Mouse (Mus musculus): ENCODE measurements at regions not wholly inside any gene's neighbourhood (a gene's known extent, or its start where the extent isn't known, plus 50 kb on each side); places are given as distances from the start of the nearest gene placed in this dataset.

- WGBS, result 88% methylated on average over 2 of the region's 2 CpGs
- no peak overlapping the region for H3K4me2 ChIP-seq (replicated peaks)
- H3K36me3 ChIP-seq, result no peaks in the 10 kb centered on the region
- peaks cover 6% of the 10 kb centered on the region; the same call in 1 of the 2 replicates for H3K4me1 ChIP-seq
- H3K27me3 ChIP-seq, result no peaks in the 10 kb centered on the region
- H3K4me3 ChIP-seq (replicated peaks), result no peak overlapping the region
- no peak overlapping the region for H3K9ac ChIP-seq
- H3K27ac ChIP-seq (replicated peaks), result no peak overlapping the region
- ATAC-seq (ENCODE audit: insufficient number of reproducible peaks, low FRiP score, low TSS enrichment, low read depth), result no peak
- no peaks in the 10 kb centered on the region for H3K9me3 ChIP-seq (replicated peaks)
Observed at GRCm38 (mm10) chr13:44411781-44412496, 317.3 kb upstream of the Jarid2 start.

- H3K9ac ChIP-seq, result no peak overlapping the region
- H3K36me3 ChIP-seq, result no peaks in the 10 kb centered on the region
- peaks cover 10% of the 10 kb centered on the region; the same call in 1 of the 2 replicates for H3K4me1 ChIP-seq
- no peaks in the 10 kb centered on the region for H3K27me3 ChIP-seq
- no peaks in the 10 kb centered on the region for H3K9me3 ChIP-seq (replicated peaks)
- H3K4me2 ChIP-seq (replicated peaks), result no peak overlapping the region
- 53% methylated on average over 9 of the region's 9 CpGs for WGBS
- ATAC-seq (ENCODE audit: insufficient number of reproducible peaks, low FRiP score, low TSS enrichment, low read depth), result no peak
- H3K27ac ChIP-seq (replicated peaks), result no peak overlapping the region
- H3K4me3 ChIP-seq (replicated peaks), result no peak overlapping the region
Observed at GRCm38 (mm10) chr13:44413305-44413704, 316.0 kb upstream of the Jarid2 start.

- ATAC-seq (ENCODE audit: insufficient number of reproducible peaks, low FRiP score, low TSS enrichment, low read depth), result no peak
Observed at GRCm38 (mm10) chr13:44415971-44416370, 313.3 kb upstream of the Jarid2 start.

GRCm38 (mm10) chr13:44416986-44417385 is 312.3 kb upstream of the Jarid2 start:
- H3K4me1 ChIP-seq, result peaks cover 19% of the 10 kb centered on the region
- H3K27me3 ChIP-seq, result no peaks in the 10 kb centered on the region
- no peak overlapping the region for H3K9ac ChIP-seq
- H3K9me3 ChIP-seq (replicated peaks), result no peaks in the 10 kb centered on the region
- no peaks in the 10 kb centered on the region for H3K36me3 ChIP-seq
- 7% methylated on average over 8 of the region's 8 CpGs for WGBS
- H3K27ac ChIP-seq (replicated peaks), result no peak overlapping the region
- H3K4me2 ChIP-seq (replicated peaks), result peak overlapping the region; percentile 22; the same call in 1 of the 2 replicates
- H3K4me3 ChIP-seq (replicated peaks), result no peak overlapping the region
- ATAC-seq (ENCODE audit: insufficient number of reproducible peaks, low FRiP score, low TSS enrichment, low read depth), result no peak

More at GRCm38 (mm10) chr13:44415971-44416370, 313.3 kb upstream of the Jarid2 start:
- 74% methylated on average over 7 of the region's 7 CpGs for WGBS
- no peaks in the 10 kb centered on the region for H3K36me3 ChIP-seq
- peaks cover 19% of the 10 kb centered on the region for H3K4me1 ChIP-seq
- H3K27ac ChIP-seq (replicated peaks), result no peak overlapping the region
- no peak overlapping the region for H3K4me2 ChIP-seq (replicated peaks)
- H3K4me3 ChIP-seq (replicated peaks), result no peak overlapping the region
- H3K9ac ChIP-seq, result no peak overlapping the region
- H3K27me3 ChIP-seq, result no peaks in the 10 kb centered on the region
- H3K9me3 ChIP-seq (replicated peaks), result no peaks in the 10 kb centered on the region

GRCm38 (mm10) chr13:44419056-44419455 is 310.2 kb upstream of the Jarid2 start:
- H3K9me3 ChIP-seq (replicated peaks), result no peaks in the 10 kb centered on the region
- H3K36me3 ChIP-seq, result no peaks in the 10 kb centered on the region
- H3K4me3 ChIP-seq (replicated peaks), result no peak overlapping the region
- no peak for ATAC-seq (ENCODE audit: insufficient number of reproducible peaks, low FRiP score, low TSS enrichment, low read depth)
- H3K4me2 ChIP-seq (replicated peaks), result no peak overlapping the region
- H3K9ac ChIP-seq, result no peak overlapping the region
- peaks cover 19% of the 10 kb centered on the region for H3K4me1 ChIP-seq
- H3K27ac ChIP-seq (replicated peaks), result no peak overlapping the region
- WGBS, result 64% methylated on average over 8 of the region's 8 CpGs
- H3K27me3 ChIP-seq, result no peaks in the 10 kb centered on the region

GRCm38 (mm10) chr13:44419472-44420226 is 309.6 kb upstream of the Jarid2 start:
- Histone ChIP-seq H3K4me2 (replicated peaks) (peak overlapping the region; percentile 39), H3K9ac (no peak overlapping the region), H3K4me1 (peaks cover 19% of the 10 kb centered on the region), H3K27me3 (no peaks in the 10 kb centered on the region), H3K9me3 (replicated peaks) (no peaks in the 10 kb centered on the region), H3K36me3 (no peaks in the 10 kb centered on the region), H3K4me3 (replicated peaks) (no peak overlapping the region), H3K27ac (replicated peaks) (no peak overlapping the region)
- WGBS, result 19% methylated on average over 15 of the region's 15 CpGs
- ATAC-seq (ENCODE audit: insufficient number of reproducible peaks, low FRiP score, low TSS enrichment, low read depth), result no peak

- H3K4me1 ChIP-seq, result peaks cover 19% of the 10 kb centered on the region
- H3K4me2 ChIP-seq (replicated peaks), result peak overlapping the region; percentile 39
- no peak overlapping the region for H3K9ac ChIP-seq
- H3K36me3 ChIP-seq, result no peaks in the 10 kb centered on the region
- H3K9me3 ChIP-seq (replicated peaks), result no peaks in the 10 kb centered on the region
- H3K4me3 ChIP-seq (replicated peaks), result no peak overlapping the region
- no peaks in the 10 kb centered on the region for H3K27me3 ChIP-seq
- 32% methylated on average over 6 of the region's 6 CpGs for WGBS
- ATAC-seq (ENCODE audit: insufficient number of reproducible peaks, low FRiP score, low TSS enrichment, low read depth), result no peak
- H3K27ac ChIP-seq (replicated peaks), result no peak overlapping the region
Observed at GRCm38 (mm10) chr13:44420227-44420592, 309.1 kb upstream of the Jarid2 start.

GRCm38 (mm10) chr13:44420941-44421340 is 308.3 kb upstream of the Jarid2 start:
- H3K27ac ChIP-seq (replicated peaks), result no peak overlapping the region
- H3K4me1 ChIP-seq, result peaks cover 19% of the 10 kb centered on the region
- 86% methylated on average over 8 of the region's 8 CpGs for WGBS

GRCm38 (mm10) chr13:44421426-44421825 is 307.8 kb upstream of the Jarid2 start:
- Histone ChIP-seq H3K27me3 (no peaks in the 10 kb centered on the region), H3K4me3 (replicated peaks) (no peak overlapping the region), H3K9ac (no peak overlapping the region), H3K9me3 (replicated peaks) (no peaks in the 10 kb centered on the region), H3K4me2 (replicated peaks) (no peak overlapping the region), H3K27ac (replicated peaks) (no peak overlapping the region), H3K36me3 (no peaks in the 10 kb centered on the region), H3K4me1 (peaks cover 19% of the 10 kb centered on the region)
- WGBS, result 67% methylated on average over 3 of the region's 3 CpGs
- ATAC-seq (ENCODE audit: insufficient number of reproducible peaks, low FRiP score, low TSS enrichment, low read depth), result no peak

More at GRCm38 (mm10) chr13:44420941-44421340, 308.3 kb upstream of the Jarid2 start:
- H3K27me3 ChIP-seq, result no peaks in the 10 kb centered on the region
- H3K4me3 ChIP-seq (replicated peaks), result no peak overlapping the region
- H3K36me3 ChIP-seq, result no peaks in the 10 kb centered on the region
- H3K9me3 ChIP-seq (replicated peaks), result no peaks in the 10 kb centered on the region
- no peak overlapping the region for H3K9ac ChIP-seq
- no peak; the same call in 1 of the 2 replicates for ATAC-seq (ENCODE audit: insufficient number of reproducible peaks, low FRiP score, low TSS enrichment, low read depth)
- H3K4me2 ChIP-seq (replicated peaks), result no peak overlapping the region

GRCm38 (mm10) chr13:44421922-44422321 is 307.4 kb upstream of the Jarid2 start:
- Histone ChIP-seq H3K9me3 (replicated peaks) (no peaks in the 10 kb centered on the region), H3K4me2 (replicated peaks) (no peak overlapping the region), H3K36me3 (no peaks in the 10 kb centered on the region), H3K27me3 (no peaks in the 10 kb centered on the region), H3K9ac (no peak overlapping the region), H3K4me3 (replicated peaks) (no peak overlapping the region), H3K27ac (replicated peaks) (no peak overlapping the region), H3K4me1 (peaks cover 16% of the 10 kb centered on the region)
- ATAC-seq (ENCODE audit: insufficient number of reproducible peaks, low FRiP score, low TSS enrichment, low read depth), result no peak
- 76% methylated on average over 5 of the region's 5 CpGs for WGBS

- no peaks in the 10 kb centered on the region for H3K4me1 ChIP-seq
- H3K9ac ChIP-seq, result no peak overlapping the region
- H3K27me3 ChIP-seq, result no peaks in the 10 kb centered on the region
- H3K4me3 ChIP-seq (replicated peaks), result no peak overlapping the region
- no peak for ATAC-seq (ENCODE audit: insufficient number of reproducible peaks, low FRiP score, low TSS enrichment, low read depth)
- WGBS, result 85% methylated on average over 8 of the region's 8 CpGs
- H3K9me3 ChIP-seq (replicated peaks), result no peaks in the 10 kb centered on the region
- no peak overlapping the region for H3K4me2 ChIP-seq (replicated peaks)
- H3K27ac ChIP-seq (replicated peaks), result no peak overlapping the region
- no peaks in the 10 kb centered on the region for H3K36me3 ChIP-seq
Observed at GRCm38 (mm10) chr13:44430492-44430891, 298.8 kb upstream of the Jarid2 start.

Data from embryonic facial prominence, embryonic 15.5 days (tissue).